Comparison of ENCODE assay signal across 8 mouse cellular contexts in genomic region chr10:70296531-70297366, GRCm38 (mm10). TPM values are rescaled to one million over a fixed set of nuclear protein-coding genes. Genes with fewer than 3 reads are reported as not detected.
DNase-seq lines count a peak whose midpoint lies in the region; ATAC-seq and TF ChIP-seq lines count a peak whose summit lies in the region.

No protein-coding gene starts in this region.

- peak overlapping the region; percentile 25; the same call in 1 of the 2 replicates for H3K4me3 ChIP-seq in bone marrow macrophage, adult 2 months (ENCODE audit: insufficient read depth, low read length)
- H3K4me3 ChIP-seq in embryonic fibroblast, embryonic 13.5 days (ENCODE audit: insufficient read depth, low read length): no peak overlapping the region
- H3K4me3 ChIP-seq in heart, embryonic 11.5 days (ENCODE audit: low read depth, low read length): no peak overlapping the region
- H3K4me3 ChIP-seq in kidney, embryonic 15.5 days (replicated peaks): no peak overlapping the region
- H3K4me3 ChIP-seq in limb, embryonic 15.5 days: no peak overlapping the region

- H3K36me3 ChIP-seq in heart, embryonic 11.5 days (ENCODE audit: control insufficient read depth, insufficient read depth, low read length): no peaks in the 10 kb centered on the region
- H3K36me3 ChIP-seq in kidney, embryonic 15.5 days: no peaks in the 10 kb centered on the region
- H3K36me3 ChIP-seq in limb, embryonic 15.5 days: no peaks in the 10 kb centered on the region

- no peak overlapping the region for H3K9ac ChIP-seq in heart, embryonic 11.5 days (ENCODE audit: low read depth, low read length)
- H3K9ac ChIP-seq in kidney, embryonic 15.5 days: no peak overlapping the region
- H3K9ac ChIP-seq in limb, embryonic 15.5 days: no peak overlapping the region

- DNase-seq in B cell, adult 2 months: peak; percentile 75 to 77
- DNase-seq in monocyte, adult 2 months (ENCODE audit: low read depth in 1 of 2, low spot score in 2 of 2): peak; percentile 33 to 40
- DNase-seq in spleen, postnatal 36 days (ENCODE audit: low spot score in 2 of 2): peak; percentile 38 to 56

- WGBS in heart, embryonic 11.5 days (ENCODE audit: insufficient replicate concordance): 8% methylated on average over 20 of the region's 20 CpGs
- 7% methylated on average over 19 of the region's 20 CpGs for whole genome bisulfite sequencing in kidney, embryonic 15.5 days
- WGBS in limb, embryonic 15.5 days: 6% methylated on average over 18 of the region's 20 CpGs

- no peak overlapping the region for H3K27ac ChIP-seq in bone marrow macrophage, adult 2 months (ENCODE audit: insufficient read depth, low read depth, low read length)
- no peak overlapping the region for H3K27ac ChIP-seq in embryonic fibroblast, embryonic 13.5 days (ENCODE audit: insufficient read depth, low read length)
- no peak overlapping the region for H3K27ac ChIP-seq in heart, embryonic 11.5 days (ENCODE audit: low read depth, low read length)
- peak overlapping the region; percentile 32; the same call in 1 of the 2 replicates for H3K27ac ChIP-seq in kidney, embryonic 15.5 days
- no peak overlapping the region for H3K27ac ChIP-seq in limb, embryonic 15.5 days

- no peaks in the 10 kb centered on the region for H3K4me1 ChIP-seq in bone marrow macrophage, adult 2 months (ENCODE audit: control insufficient read depth, insufficient read depth, low read length)
- H3K4me1 ChIP-seq in embryonic fibroblast, embryonic 13.5 days (ENCODE audit: control insufficient read depth, insufficient read depth, low read length): no peaks in the 10 kb centered on the region
- no peaks in the 10 kb centered on the region for H3K4me1 ChIP-seq in heart, embryonic 11.5 days (ENCODE audit: control insufficient read depth, insufficient read depth, low read length)
- peaks cover 41% of the 10 kb centered on the region for H3K4me1 ChIP-seq in kidney, embryonic 15.5 days
- peaks cover 5% of the 10 kb centered on the region; the same call in 1 of the 2 replicates for H3K4me1 ChIP-seq in limb, embryonic 15.5 days

- H3K27me3 ChIP-seq in heart, embryonic 11.5 days (ENCODE audit: control insufficient read depth, insufficient read depth, low read length): no peaks in the 10 kb centered on the region
- H3K27me3 ChIP-seq in kidney, embryonic 15.5 days: no peaks in the 10 kb centered on the region
- 0 out of 2 replicates have a peak, but pooled peaks cover 2% of the 10 kb centered on the region for H3K27me3 ChIP-seq in limb, embryonic 15.5 days

- no peak for TF ChIP-seq POLR2A in bone marrow macrophage, adult 2 months (IDR thresholded peaks at IDR 0.05; ENCODE audit: borderline replicate concordance, low read depth, low read length)
- no peak for TF ChIP-seq POLR2A in embryonic fibroblast, embryonic 13.5 days (IDR thresholded peaks at IDR 0.05; ENCODE audit: low read depth, low read length)

- peak; percentile 60; the same call in 1 of the 2 replicates for ATAC-seq in heart, embryonic 11.5 days (replicated peaks; ENCODE audit: insufficient number of reproducible peaks, low FRiP score, low TSS enrichment)
- peak; percentile 84 for ATAC-seq in kidney, embryonic 15.5 days (replicated peaks; ENCODE audit: low FRiP score)
- ATAC-seq in limb, embryonic 15.5 days (ENCODE audit: insufficient number of reproducible peaks, low FRiP score, low TSS enrichment, low read depth): peak; percentile 66

- H3K4me2 ChIP-seq in heart, embryonic 11.5 days: peak overlapping the region; percentile 11
- H3K4me2 ChIP-seq in kidney, embryonic 15.5 days: peak overlapping the region; percentile 36
- H3K4me2 ChIP-seq in limb, embryonic 15.5 days: peak overlapping the region; percentile 28; the same call in 1 of the 2 replicates

- peak; percentile 92 for TF ChIP-seq CTCF in bone marrow macrophage, adult 2 months (IDR thresholded peaks at IDR 0.05; ENCODE audit: low read depth, low read length)
- 0 out of 2 replicates have a peak, but pooled peaks have one; percentile 33 for TF ChIP-seq CTCF in embryonic fibroblast, embryonic 13.5 days (IDR thresholded peaks at IDR 0.05; ENCODE audit: borderline replicate concordance, insufficient read depth, low read length)

- H3K9me3 ChIP-seq in heart, embryonic 11.5 days (replicated peaks; ENCODE audit: control insufficient read depth, low read length): no peaks in the 10 kb centered on the region
- no peaks in the 10 kb centered on the region for H3K9me3 ChIP-seq in kidney, embryonic 15.5 days (replicated peaks)
- no peaks in the 10 kb centered on the region for H3K9me3 ChIP-seq in limb, embryonic 15.5 days

RNA-seq across cellular contexts. Expression of gene Slc16a9, which starts 51.8 kb away (rescaled TPM):
- 0.34 and 0.43 TPM in 2 replicates for polyA plus RNA-seq in bone marrow macrophage, adult 2 months (2012; ENCODE audit: insufficient read depth, insufficient read length, missing spikeins)
- polyA plus RNA-seq in embryonic fibroblast, embryonic 13.5 days (2011; ENCODE audit: insufficient read length, low read depth, missing spikeins): 1.0 and 2.0 TPM in 2 replicates
- polyA plus RNA-seq in heart, embryonic 11.5 days (2014; fragmentation: Nextera tagmentation; extraction: Ambion mirVana): 0.53 and 0.79 TPM in 2 replicates
- 3.8 and 4.8 TPM in 2 replicates for polyA plus RNA-seq in kidney, embryonic 15.5 days (2015; fragmentation: Nextera tagmentation; extraction: Ambion mirVana)
- 1.4 and 2.4 TPM in 2 replicates for polyA plus RNA-seq in limb, embryonic 15.5 days (2015; fragmentation: Nextera tagmentation; extraction: Ambion mirVana)
